Mouse (Mus musculus): Measurements from ENCODE around the gene Wipf1.

The Wipf1 gene

DNA sequence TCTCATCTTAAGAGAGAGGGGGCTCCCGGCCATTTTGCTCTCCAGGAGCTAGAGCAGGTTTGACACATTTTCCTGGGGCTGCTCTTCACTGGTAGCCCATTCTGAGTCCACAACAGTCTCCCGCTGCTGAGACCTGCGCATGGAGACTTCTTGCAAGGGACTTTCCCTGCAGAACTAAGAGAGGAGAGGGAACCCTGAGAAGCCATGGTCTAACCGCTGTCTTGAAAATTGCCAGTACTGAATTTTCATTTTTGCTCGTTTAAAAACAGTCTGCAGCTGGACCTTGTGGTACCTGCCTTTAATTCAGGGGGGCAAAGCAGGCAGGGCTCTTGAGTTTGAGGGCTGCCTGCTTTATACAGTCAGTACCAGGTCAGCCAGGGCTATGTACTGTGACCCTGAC, 60.5 kb downstream of the Wipf1 start:
- DNase-seq (ENCODE audit: low spot score), result no peak

DNA sequence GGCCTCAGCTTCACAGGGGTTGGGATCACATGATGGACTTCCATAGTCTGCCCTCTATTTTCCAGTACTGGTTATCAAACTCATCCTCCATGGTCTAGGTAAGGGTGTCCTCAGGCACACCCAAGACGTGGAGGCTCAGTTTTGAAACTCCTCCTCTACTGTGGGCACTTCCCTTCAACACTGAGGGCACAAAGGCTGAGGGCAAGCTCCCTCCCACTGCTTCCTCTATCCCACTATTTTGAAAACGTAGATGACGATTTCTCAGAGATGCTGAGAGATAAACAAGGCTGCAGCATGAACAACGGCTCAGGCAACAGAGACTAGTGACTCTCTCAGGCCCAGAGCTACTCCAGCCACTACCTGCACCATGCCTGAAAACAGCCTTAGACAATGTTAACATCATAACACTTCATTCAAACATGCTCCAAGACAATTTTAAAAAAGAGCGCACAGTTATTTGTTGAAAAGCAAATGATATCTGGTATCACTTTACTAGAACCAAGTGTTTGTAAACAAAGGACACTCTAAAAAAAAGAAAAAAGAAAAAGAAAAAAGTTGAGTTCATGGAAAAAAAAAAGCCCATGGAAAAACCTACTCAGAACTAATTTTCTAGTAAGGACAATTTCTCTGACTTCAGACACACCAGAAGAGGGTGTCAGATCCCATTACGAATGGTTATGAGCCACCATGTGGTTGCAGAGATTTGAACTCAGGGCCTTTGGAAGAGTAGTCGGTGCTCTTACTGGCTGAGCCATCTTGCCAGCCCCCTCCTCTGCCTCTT, 62.3 kb downstream of the Wipf1 start:
- DNase-seq (ENCODE audit: low spot score), result no peak

DNA sequence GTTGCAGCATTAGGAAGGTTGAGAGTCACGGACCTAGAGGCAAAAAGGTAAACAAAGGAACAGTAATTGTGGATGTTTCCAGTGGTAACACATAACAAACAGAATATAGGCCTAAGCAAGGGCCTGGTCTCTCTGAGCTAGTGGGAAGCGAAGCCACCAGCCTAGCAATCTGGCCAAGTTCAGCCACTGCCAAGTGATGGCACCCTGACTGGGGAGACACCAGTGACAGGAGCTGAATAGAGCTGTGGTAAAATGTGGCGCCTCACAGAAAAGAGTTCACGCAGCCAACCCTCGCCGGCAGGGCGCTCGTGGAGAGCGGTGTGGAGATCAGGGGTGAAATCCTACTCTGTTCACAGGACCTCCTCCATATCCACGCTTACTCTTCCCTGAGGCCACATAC, 63.1 kb downstream of the Wipf1 start:
- no peak for DNase-seq (ENCODE audit: low spot score)

DNA sequence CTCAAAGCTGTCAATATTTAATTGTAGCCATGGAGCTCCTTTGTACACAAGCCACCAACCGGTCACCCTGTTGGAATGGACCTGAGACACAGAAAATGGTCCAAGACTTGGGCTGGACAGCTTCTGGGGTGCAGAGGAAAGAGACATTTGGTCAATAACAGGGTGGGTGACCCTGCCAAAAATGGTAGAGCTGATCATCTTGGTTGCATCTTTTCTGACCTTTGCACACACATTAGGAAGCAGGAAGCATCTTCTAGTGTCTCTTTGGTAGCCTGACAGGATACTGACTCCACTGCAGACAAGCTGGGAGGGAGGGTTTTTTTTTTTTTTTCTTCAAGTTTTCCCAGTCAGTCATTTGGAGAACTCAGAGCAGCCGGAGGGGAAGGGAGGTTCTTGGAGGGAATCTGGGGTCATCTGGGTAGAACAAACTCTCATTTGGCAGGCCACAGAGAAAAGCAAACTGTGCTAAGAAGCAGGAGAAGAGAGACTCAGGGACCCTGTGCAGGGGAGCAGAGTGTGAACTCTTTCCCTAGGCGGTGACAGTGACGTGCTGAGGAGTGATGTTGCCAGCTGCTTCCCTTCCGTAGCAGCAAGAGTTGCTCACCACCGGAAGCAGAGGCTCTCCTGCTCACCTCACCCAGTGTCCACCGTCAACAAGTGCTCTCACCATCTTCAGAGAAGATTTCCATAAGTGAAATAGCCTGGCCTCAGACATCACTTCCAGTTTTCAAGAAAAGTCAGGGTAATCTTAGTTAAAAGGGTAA, 65.9 kb downstream of the Wipf1 start:
- DNase-seq (ENCODE audit: low spot score), result no peak

DNA sequence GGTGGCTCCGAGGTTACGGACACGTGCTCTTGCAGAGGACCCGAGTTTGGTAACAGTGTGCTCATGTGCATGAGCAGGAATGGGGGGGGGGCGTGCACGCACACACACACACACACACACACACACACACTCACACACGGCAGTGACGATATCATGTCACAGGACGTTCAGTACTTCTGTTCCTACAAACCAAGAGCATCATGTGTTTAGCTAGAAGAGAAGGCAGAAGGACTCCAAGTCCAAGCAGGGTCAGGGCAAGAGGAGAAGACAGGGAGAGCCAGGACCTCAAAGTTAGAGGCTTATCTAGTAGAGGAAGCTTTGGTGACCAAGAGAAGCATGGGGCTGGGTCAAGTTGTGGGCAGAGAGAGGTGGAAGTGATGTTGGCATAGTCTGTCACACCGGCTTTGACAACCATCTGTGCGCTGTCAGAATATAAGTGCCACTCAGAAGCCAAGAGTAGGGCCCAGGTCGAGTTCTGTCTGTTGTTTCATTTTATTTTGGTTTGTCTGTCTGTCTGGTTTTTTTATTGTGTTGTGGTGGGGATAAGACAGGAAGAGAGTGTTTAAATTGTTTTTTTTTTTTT, 66.7 kb downstream of the Wipf1 start:
- no peak for DNase-seq (ENCODE audit: low spot score)

DNA sequence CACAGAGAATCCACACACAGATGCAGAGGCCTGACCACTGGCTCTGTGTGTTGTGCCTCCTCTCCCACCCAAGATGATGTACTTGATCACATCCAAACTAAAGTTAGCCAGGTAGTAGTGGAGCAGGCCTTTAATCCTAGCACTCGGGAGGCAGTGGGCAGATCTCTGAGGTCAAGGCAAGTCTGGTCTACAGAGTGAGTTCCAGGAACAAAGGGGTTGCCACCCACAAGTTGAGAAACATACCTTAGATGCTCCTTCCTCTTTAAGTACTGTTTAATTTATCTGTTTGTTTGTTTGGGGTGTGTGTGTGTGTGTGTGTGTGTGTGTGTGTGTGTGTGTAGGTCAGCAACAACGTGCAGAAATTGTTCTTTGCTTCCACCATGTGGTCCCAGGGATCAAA, 67.3 kb downstream of the Wipf1 start:
- DNase-seq (ENCODE audit: low spot score), result no peak

DNA sequence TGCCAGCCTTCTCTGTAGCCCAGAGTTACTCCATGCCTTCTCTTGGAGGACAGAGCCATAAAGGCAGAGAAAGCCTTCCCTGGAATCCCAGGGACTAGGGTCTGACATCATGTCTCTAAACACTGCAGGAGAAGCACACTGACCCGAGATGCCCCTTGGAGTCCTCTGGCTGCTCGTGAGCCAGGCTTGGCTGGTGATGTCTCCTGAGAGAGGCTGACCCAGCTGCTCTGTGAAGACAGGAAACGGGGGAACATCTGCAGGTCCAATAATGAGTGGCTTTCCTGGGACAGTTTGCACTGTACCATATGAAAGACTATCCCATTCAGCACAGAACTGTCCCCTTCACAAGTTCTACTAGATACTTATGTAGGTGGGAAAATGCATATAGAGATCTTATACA, 69.4 kb downstream of the Wipf1 start:
- no peak for DNase-seq (ENCODE audit: low spot score)

DNA sequence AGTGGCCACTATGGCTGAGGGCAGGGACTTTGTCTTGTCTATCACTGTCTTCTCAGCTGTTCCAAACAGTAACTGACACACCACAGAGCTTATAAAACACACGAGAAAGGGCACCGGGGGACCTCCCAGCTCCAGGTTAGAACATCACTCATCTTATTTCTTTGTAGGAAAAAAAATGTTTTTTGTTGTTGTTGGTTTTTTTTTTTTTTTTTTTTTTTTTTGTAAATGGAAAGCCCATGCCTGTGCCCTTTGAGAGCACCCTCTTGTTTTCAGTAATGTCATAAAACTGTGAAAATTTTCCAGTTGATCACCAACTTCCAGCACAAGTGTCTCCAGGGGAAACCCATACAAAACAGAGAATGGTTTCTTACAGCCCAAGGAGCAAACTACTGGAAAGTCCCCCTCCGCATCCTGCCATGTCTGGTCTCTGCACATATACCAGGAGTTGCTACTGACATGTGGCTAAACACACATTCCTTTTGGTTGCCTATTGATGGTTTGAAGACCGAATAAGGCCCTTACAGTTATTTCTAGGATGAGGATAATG, 69.9 kb downstream of the Wipf1 start:
- DNase-seq (ENCODE audit: low spot score), result no peak

DNA sequence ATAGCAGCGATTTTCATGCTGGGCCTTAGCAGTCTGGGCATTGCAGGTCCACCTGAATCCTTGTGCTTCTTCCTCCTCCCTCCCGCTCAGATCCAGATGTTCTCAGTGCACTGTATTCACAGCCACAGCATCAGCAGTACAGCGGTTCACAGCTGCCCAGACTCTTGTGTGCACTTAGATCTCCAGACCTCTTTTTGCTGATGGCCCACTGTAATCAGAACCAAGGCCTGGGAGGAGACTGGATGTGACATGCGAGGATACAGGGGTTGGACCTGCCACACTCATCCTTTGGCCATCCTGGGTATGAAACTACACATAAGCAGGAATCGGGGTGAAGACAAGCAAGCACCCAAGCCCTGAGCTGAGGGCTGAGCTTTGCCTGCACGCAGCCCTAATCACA, 72.6 kb downstream of the Wipf1 start:
- no peak for DNase-seq (ENCODE audit: low spot score)

DNA sequence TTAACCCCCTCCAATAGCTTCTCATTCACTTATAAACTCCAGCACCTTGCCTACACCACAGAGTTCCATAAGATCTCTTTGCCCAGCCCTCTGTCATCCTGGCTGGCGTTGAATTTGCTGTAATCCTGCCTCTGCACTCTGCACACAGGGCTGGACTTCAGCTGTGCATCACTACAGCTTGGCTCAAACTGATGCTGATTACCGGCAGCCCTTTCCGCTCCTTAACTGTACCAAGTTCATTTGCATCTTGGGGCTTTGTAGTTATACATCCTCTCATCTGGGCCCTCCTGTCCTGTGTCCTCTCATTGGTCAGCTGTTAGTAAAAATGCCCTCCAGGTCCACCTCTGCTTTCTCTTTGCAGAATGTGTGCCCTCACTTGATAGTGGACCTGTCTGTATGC, 73.4 kb downstream of the Wipf1 start:
- DNase-seq (ENCODE audit: low spot score), result no peak

DNA sequence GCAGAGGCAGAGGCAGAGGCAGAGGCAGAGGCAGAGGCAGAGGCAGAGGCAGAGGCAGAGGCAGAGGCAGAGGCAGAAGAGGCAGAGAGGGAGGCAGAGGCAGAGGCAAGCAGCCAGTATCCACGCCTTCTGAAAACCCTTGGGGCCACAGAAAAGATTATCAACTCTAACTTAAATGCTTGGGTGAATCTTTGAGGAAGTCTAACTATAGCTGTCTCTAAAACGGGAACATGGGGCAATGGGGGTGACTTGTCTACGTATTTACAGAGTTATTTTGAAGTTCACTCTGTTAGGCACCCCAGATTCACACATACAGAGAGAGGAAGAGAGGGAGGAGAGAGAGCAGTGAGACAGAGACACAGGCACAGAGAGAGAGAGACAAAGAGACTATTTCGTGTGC, 74.0 kb downstream of the Wipf1 start:
- DNase-seq (ENCODE audit: low spot score), result no peak

DNA sequence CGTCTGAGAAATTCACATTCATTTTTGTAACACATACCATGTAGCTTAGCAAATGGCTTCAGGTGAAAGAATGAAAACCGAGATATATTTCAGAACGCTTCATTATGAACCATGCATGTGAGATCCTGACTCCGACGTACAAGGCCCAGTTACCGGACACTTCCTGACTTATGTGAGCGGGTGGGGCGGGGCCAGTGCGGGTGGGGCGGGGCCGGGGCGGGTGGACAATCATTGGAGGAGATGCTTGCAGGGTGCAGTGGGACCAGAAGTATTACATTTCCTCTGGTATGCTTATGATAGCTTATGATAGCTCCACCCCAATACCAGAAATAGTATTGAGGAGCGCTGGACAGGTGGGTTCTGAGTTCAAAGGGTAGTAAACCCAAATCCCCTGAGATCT, 74.9 kb downstream of the Wipf1 start:
- DNase-seq (ENCODE audit: low spot score), result no peak

DNA sequence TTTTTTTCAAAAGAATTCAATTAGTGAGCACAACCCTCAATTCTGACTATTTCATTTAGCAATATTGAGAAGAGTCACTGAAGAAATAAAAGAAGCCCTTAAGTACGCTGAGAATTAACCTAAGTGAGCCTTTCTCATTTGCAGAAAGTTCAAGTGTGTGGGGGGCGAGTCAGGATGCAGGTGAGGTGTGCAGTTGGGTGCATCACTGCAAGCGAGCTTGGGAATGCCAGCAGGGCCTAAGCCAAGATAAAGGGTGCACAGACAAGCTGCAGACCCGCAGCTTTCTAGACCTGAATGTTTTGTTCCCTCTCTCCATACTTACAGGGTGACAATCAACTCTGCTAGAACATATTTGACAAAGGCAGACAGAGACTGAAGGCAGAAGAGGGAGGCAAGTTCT, 75.3 kb downstream of the Wipf1 start:
- no peak for DNase-seq (ENCODE audit: low spot score)

DNA sequence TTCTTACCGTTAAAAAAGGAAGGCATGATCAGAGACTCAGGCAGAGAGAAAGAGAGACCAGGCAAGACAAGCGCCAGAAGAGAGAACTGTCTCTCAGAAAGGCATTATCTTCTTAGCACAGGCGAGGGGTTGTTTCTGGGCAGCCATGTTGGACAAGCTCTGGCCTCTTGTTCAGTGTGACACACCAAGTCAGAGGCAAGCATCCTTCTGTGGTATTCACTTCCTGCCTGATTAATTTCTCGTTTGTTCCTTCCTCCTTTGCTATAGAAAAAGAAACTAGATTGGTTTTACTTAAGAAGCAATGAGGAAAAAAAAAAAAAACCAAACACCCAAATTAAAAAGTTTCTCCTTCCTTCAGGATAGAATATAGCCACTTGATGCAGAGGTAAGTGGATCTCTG, 75.8 kb downstream of the Wipf1 start:
- DNase-seq (ENCODE audit: low spot score), result no peak

DNA sequence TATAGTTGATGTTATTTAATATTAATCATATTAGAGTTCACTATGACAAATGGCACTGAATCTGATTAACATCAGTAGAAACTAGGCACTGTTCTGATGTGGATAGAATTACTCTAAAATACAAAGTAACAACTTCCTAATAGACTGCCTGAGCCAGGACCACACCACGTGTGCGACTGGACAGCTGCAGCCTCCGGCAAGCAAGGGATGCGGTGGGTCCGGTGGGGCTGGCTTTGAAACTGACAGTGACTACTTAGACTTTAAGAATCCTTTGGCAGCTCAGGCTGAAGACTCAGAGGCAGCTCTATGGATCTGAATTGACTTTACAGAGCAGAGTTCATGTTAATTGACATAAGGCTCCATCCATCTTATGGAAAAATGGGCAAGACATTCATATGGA, 76.4 kb downstream of the Wipf1 start:
- DNase-seq (ENCODE audit: low spot score), result no peak

DNA sequence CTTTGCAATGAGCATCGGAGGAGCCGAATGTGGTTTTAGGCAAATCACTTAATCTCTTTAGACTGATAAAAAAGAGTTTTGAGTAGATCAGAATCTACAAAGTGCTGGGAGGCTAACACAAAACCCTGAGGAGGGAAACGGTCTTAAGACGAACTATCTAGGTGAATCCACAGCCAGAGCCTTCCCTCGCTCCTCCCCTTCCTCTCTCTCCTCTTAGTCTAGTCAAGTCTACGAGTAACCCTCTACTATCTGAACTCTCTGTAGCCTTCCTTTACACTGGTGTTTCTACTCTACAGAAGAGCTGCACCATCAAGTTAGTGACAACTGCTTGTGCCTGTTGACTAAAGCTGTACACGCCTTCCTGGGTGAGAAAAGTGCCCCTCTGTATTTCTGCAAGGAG, 77.0 kb downstream of the Wipf1 start:
- DNase-seq (ENCODE audit: low spot score), result no peak

DNA sequence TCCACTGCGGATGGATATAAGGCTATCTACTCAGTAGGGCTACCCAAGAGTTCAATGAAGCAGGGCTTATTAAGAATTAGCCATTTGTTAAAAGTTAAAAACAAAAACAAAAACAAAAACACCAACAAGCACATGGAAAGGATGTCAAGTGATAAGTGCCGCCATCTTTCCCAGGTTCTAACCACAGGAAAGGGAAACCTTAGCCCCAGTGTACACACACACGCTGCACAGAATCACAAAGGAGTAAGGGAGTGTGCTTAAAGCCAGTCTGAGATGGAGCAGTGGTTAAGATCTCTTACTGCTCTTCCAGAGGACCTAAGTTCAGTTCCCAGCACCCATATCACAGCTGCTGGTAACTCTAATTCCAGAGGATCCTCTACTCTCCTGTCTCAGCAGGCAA, 78.0 kb downstream of the Wipf1 start:
- no peak for DNase-seq (ENCODE audit: low spot score)

DNA sequence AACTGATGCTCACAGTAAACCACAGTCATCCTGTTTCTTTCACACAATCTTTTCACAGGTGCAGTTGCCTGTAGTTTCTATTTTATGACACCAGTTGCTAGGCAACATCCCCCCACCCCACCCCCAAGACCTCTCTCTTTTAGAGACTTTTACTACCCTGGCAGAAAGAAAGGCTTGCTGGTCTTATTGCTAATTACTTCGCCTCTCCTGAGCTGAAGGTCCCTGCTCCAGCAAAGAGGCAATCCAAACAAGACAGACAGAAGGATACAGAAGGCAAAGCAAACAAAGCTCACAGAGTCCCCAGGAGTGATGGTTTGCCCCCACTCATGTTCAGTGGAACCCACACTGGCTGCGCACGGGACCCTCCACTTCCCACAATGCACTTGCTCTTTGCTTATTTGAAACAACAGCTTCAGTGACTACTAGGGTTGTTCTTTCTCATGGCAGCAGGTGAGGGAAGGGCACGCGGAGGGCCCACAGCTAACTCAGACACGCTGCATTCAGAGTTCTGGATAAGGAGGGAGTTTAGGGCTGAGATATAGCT, 79.3 kb downstream of the Wipf1 start:
- DNase-seq (ENCODE audit: low spot score), result no peak

DNA sequence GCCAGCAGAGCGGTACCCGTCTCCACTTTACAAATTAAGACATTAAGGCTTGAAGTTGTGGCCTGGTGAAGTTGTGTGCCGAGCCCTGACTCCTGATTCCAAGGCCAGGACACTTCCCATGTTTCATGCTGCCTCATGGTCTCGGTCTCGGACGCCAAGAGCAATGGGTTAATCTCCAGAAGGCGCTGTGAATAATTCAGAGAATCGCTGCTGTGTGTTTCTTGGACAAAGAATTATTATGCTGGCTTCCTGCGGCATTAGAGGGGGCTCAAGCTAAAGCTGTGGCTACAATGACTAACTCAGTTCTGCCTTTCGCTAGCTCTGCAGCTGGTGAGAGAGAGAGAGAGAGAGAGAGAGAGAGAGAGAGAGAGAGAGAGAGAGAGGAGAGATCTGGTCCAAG, 85.5 kb downstream of the Wipf1 start:
- DNase-seq (ENCODE audit: low spot score), result no peak

DNA sequence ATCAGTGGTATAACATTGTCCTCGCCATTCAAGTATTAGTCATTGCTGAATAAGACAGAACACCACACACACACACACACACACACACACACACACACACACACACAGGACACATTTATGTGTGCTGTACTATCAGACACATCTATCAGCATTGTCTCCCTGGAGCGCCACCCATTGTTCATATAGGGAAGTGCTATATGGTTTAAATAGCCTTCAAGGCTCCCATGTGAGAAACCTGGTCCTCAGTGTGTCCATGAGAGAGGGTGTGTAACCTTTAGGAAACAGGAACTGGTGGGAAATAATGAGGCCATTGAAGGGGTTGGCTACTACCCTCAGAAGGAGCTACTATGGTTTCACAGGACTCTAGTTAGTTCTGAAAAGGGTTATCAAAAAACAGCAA, 87.5 kb downstream of the Wipf1 start:
- DNase-seq (ENCODE audit: low spot score), result no peak

DNA sequence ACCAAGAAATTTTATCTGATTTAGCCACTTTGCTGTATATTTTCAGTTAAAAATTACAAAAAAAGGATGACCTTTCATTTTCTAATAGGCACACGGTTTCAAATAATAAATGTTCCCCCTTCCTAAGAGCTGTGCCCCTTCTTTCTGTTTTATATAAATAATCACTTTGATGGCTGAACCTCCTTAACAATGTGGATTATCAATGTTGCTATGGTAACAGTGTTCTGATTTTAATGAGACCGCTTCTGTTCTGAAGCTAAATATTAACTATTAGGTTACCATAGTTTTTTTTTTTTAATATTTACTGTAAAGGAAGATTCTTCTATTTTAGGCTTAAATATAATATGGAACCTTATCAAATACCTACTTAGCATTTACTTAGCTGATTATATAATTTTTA, 89.2 kb downstream of the Wipf1 start:
- DNase-seq (ENCODE audit: low spot score), result no peak

DNA sequence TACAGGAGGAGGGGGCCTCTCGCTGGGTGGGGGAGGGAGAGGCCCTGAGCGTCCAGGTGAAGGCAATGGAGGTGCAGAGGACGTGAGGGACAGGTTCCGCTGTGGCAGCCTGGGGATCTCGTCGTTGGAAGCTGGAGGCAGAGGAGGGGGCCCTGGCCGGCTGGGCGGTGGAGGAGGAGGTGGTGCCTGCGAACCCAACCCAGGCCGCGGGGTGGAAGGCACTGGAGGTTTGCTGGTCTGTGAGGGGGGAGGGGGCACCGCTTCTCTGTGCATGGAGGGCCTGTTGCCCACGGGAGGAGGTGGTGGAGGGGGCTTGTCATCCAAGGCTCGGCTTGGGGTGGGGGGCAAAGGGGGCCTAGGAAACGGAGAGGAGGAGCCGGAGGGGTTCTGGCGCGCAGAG, 92.6 kb downstream of the Wipf1 start:
- no peak for DNase-seq (ENCODE audit: low spot score)

DNA sequence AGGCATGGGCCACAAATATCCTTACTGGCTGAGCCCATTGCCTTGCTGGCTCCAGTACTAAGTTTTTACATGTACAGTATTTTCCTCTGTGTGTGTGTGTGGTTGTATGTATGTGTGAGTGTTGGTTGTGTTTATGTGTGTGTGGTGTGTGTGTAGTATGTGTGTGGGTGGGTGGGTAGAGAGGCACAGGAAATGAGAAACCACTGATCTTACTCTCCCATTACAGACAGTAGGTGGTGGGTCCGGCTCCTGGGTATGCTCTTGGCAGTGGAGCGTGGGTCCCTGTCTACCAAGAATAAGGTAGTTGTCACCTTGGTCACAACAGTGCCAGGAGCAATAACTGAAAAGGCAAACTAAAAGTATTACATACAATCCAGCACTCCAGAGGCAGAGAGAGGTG, 93.7 kb downstream of the Wipf1 start:
- DNase-seq (ENCODE audit: low spot score), result no peak

Data from urinary bladder, postnatal 14 days (tissue).